Mouse (Mus musculus): Measurements from ENCODE around the gene Shroom4.
A peak's percentile ranks its signal among the peaks of the same experiment; 100 is the strongest.

The Shroom4 gene

DNA sequence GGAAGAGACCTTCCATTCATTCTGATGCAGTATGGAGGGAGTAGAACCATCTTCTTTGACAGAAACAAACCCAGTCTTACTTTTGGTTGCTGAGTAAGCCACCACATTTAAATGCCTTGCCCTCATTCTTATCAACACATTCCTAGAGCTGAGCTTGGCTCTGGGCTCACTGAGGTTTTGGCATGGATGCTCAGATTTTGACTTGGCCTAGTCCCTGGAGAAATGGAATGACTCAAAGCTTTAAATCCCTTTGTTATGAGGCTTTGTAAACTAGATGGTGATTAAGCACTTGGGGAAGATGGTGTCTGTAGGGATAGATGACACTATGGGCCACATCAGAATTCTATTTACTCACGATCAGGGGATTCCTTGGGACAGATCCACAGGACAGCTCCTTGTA lies 102.2 kb downstream of the Shroom4 start:
- DNase-seq = peak; percentile 3

DNA sequence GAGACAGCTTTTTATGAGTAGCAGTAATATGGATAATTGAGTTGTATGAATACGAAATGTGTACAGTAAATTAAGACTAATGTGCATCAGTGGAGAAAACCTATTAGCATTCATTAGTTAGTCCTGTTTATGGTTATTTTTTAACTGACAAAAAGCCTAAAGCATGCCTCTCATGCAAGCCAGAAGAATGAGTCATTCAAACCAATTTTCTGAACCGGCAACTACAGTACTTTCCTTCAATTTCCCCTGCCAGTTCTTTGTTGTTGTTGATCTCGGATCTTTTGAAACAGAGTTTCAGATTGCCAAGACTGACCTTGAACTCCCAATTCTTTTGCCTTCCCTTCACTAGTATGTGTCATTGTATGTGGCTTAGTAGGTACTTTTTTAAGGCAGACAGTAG lies 117.6 kb downstream of the Shroom4 start:
- no peak for DNase-seq

DNA sequence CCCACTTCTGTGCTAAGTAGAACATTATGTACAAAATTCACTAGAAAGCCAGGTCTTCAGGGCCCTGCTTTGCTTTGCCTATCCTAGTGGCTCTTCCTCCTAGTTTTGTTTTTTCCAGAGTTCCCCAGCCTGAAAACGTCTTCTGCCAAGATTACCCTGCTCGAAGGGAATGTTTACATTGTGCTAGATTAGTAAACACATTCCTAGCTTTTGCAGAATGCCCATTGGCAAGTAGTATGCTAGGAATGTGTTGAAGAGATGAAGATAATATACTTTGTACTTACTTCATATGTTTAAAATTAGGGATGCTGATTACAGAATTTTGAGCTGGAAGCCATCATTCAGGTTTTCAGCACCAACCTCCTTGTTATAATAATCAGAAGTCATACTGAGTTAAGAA lies 118.8 kb downstream of the Shroom4 start:
- DNase-seq = no peak

DNA sequence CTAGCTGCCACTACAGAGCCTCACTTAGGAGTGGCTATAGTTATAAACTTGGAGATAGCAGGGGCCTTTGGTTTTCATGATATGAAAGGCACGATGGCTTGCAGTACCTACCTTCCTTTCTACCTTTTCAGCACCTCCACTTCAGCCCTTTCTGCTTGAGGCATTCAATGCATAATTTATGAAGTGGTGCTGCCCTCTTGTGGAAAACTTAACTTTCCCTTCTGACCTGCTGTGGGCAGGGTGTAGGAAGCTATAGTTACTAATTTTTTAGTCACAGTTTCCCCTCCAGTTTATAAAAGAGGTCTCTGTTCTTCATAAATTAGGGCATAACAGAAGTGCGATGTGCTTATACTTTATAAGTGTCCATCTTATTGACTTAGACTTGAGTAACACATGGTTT lies 123.3 kb downstream of the Shroom4 start:
- peak; percentile 29 for DNase-seq

DNA sequence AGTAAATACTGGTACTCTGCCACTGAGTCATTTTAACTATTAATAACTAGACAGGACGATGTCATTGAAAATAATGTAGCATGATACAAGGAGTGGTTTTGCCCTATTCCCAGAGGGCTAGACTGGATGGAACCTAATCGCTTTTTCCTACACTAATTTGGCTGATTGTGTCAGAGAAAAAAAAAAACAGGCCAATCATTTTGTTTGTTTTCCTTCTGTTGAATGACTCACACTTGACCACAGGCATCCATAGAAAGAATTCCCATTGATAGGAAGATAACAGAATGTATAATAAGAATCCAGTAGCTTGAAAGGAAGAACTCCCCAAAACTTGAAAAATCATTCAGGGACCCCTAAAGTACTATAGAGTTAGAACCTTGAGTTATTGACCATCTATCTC lies 137.0 kb downstream of the Shroom4 start:
- no peak for DNase-seq

DNA sequence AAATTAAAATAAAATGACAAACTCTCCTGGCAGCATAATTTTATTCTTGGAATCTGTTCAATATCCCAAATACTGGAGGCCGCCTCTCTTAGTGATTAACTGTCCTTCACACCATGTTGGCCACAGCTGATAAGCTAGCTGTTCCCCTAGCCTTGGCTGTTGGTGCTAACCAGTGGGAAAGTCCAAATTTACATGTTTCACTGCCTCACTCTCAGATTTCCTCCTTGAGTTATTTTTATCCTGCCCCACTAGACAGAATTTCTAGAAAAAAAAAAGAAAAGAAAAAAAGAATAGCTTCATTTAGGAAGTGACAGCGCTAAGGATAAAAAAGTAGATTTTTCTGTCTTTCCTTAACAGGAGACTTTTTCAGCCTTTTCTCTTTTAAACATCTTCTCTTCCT lies 138.0 kb downstream of the Shroom4 start:
- no peak for DNase-seq

DNA sequence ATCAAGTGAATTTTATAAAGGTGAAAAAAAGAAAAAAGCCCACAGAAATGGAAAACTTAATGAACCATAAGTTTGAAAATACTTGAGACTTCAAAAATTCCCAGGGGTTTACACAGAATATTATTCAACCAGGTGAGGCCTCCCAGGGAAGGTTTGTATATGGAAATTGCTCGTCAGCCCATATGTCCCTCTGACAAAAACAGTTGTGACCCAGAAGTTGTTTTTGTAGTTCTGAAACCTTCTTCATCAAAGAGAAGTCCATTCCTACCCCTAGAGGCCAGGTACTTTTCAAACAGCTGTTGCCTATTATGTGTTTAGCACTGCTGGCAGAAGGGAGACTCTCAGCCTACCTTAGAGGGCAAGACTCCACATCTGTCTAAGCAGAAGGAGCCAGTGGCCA lies 165.4 kb downstream of the Shroom4 start:
- DNase-seq = no peak

DNA sequence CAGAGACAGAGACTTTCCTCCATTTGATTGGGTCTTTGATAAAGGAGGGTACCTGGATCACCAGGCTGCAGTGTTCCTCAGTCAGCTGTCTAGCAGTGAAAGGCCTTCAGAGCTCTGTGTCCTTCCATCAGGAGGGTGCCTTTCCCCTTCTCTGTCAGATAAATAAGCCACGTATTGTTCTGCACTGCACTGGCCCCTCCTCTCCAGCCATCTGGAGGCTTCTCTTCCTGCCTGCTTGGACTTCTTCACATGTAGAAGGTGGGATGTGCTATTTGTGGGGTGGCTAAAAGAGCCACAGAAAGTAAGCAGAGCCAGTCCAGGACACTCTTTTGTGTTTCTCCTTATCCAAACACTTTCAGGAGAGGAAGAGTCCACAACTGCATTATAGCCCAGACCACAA lies 174.9 kb downstream of the Shroom4 start:
- peak; percentile 11 for DNase-seq

DNA sequence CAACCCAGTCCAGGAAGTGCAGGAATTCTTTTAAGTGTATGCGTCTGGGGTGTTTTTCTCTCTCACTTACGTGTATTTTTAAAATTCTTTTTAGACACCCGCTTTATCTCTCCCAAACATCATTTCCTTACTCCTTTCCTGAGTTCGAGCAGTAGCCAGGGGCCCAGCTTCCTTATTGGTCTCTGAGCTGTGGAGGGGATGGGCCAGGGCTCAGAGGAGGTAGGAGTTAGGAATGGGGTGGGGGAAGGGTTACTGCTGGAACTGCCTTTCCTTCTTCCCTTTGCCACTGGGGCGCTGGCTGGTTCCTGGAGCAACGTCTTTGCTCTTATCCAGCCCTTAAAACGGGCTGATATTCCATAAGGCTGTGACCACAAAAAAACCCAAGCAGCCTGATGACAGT lies 177.3 kb downstream of the Shroom4 start:
- peak; percentile 60 for DNase-seq

DNA sequence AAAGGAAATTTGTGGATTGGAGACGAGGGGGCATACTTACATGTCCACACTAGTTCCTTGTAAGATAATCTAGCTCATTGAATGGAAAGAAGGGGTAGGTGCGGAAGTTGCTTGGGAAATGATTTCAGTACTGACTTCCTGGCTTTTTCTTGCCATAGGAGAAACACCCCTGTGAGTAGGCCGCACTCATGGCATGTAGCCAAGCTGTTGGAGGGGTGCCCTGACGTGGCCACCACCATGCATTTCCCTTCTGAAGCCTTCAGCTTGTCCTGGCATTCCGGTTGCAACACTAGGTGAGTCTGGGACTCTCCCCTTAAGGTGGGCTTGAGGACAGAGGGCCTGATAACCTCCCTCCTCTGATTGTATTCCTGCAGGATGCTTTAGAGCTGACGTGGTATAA lies 181.0 kb downstream of the Shroom4 start:
- DNase-seq = peak; percentile 22

DNA sequence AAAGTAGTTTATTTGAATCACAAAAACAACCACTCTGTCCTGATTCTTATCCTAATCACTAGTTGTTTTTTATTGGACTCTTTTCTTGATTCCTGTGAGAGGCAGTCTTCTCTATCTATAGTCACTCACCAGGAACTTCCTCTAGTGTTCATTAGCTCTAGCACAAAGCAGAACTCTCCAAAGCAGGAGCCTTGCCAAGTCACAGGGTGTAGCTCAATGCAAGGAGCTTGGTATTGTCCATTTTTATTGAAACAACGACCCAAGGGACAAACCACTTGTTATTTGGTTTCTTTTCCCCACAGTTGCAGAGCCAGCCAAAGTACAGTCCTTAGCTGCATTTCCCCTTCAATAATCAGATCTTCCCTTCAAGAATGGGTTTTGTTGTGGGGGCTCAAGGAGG lies 181.5 kb downstream of the Shroom4 start:
- no peak for DNase-seq

DNA sequence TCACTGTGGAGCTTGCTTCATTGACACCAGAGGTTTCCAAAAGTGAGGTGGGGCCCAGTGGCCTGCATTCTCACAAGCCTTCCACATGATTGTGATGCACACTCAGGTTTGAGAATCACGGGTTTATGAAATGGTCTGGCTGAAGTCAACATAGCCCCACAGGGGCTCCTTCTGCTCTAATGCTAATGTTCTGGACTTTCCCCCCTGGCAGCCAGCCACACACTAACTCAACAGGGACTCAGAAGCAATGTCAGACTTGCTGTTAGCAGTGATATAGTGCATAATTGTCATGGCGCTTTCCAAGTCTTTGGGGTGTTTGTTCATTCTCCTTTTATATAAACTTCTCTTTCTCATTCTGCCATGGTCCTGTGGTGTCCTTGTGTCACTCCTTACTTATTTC lies 183.0 kb downstream of the Shroom4 start:
- DNase-seq = no peak

DNA sequence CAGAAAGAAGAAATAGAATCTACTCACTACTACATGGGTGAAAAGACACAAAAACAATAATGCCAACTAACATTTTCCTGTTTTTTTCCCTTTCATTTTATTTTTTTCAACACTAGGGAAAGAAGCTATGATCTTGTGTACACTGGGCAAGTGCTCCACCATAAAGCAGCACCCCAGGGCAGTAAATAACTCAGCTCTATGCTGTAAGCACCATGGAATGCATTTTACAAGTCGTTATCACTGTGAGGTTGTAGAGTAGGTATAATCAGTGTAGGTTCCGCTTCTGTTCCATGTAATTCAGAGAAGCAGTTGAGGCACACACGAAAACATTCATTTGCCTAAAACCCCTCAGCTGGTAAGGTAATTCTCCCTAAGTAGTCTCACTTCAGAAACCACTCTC lies 194.5 kb downstream of the Shroom4 start:
- no peak for DNase-seq

DNA sequence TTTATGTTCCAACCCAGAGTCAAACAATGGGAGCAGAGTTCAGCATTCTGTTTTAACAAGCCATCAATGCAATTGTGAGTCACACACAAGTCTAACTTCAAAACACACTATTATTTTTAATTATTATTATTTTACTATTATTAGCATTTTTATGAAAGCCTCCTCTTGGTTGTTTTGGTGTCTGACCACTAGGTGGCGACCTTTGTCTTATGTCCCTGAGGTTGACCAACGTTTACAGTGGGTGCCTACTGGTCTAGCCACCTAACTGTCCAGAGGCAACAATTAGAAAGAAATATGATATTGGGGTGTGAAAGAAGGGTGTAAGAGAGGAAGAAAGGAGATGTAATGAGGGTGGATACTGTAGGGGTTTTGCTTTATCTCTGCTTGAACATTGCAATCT lies 254.4 kb downstream of the Shroom4 start:
- DNase-seq = peak; percentile 15

DNA sequence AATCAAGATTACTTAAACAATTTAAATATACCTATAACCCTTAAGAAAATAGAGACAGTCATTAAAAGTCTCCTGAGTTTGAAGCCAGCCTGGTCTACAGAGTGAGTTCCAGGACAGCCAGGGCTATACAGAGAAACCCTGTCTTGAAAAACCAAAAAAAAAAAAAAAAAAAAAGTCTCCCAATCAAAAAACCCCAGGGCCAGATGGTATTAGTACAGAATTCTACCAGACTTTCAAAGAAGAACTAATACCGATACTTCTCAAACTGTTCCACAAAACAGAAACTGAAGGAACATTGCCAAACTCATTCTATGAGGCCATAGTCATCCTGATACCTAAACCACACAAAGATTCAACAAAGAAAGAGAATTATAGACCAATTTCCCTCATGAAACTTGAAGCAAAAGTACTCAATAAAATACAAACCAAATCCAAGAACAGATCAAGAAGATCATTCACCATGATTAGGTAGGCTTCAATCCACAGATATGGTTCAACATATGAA lies 259.2 kb downstream of the Shroom4 start:
- no peak for DNase-seq

All from lung, postnatal 10 days (tissue).